Mouse (Mus musculus) liver, adult 2 months (tissue): ENCODE results near the gene Kcnh7.

ENCODE experiments used
- CTCF ChIP-seq: fragments of 200-500 bp; IDR thresholded peaks from 2 replicates; pipeline ENCODE4 v1.5.1; 2011; ENCODE audit warnings: low read depth, low read length, control low read depth
- POLR2A ChIP-seq: fragments of 200-500 bp; IDR thresholded peaks from 2 replicates; pipeline ENCODE4 v1.6.1; 2011; ENCODE audit warnings: low read length, control low read depth; ENCODE audit not compliant: insufficient read depth; ENCODE audit errors: extremely low read depth

DNA sequence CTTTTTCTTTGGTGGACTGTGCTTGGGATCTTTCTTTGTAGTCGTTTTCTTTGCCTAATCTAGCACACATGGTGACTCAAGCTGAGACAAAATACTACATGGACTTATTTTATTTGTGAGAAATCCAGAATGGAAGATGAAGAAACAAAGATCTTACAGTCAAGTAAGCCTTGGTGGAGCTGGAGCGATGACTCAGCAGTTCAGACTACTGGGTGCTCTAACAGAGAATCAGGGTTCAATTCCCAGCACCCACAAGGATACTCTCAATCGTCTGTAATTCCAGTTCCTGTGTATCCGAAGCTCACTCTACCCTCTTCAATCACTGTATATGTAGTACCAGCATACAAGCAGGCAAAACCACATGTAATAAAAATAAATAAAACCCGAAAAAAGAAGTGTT is 513.8 kb downstream of the Kcnh7 start:
- TF ChIP-seq POLR2A (no peak), CTCF (no peak)
